Mouse (Mus musculus): ENCODE measurements around the gene Ramp3. TPM values are rescaled to one million over a fixed set of nuclear protein-coding genes. Genes with fewer than 3 reads are reported as not detected.
"Not testable (repeated sequence)": the region's sequence is repeated elsewhere in the genome, so short reads cannot be mapped to it uniquely, and the experiment has no call there.

The Ramp3 gene
- polyA plus RNA-seq, 1 experiment from 2014 or later: 7.0 TPM

GRCm38 (mm10) chr11:6638537-6638936, 19.8 kb upstream of the Ramp3 start, which contains the start of gene Wap:
Gene Wap, minus strand, starts transcription at chr11:6638637.
- Histone ChIP-seq H3K36me3 (no peaks in the 10 kb centered on the region), H3K27ac (no peak within 1 kb of the TSS), H3K9me3 (no peaks in the 10 kb centered on the region), H3K27me3 (replicated peaks) (no peaks in the 10 kb centered on the region), H3K4me3 (replicated peaks) (no peak within 1 kb of the TSS), H3K4me2 (no peak within 1 kb of the TSS), H3K9ac (no peak within 1 kb of the TSS), H3K4me1 (no peaks in the 10 kb centered on the region)
- ATAC-seq (ENCODE audit: insufficient read depth, low FRiP score, low read depth): no peak
- 81% methylated on average over 4 of the region's 4 CpGs for WGBS

- no peak overlapping the region for H3K27ac ChIP-seq
- H3K27me3 ChIP-seq (replicated peaks): no peaks in the 10 kb centered on the region
- no peaks in the 10 kb centered on the region for H3K36me3 ChIP-seq
- H3K4me1 ChIP-seq: no peaks in the 10 kb centered on the region
- no peak overlapping the region for H3K4me3 ChIP-seq (replicated peaks)
- no peak overlapping the region for H3K9ac ChIP-seq
- WGBS: 75% methylated on average over 6 of the region's 6 CpGs
- H3K4me2 ChIP-seq: no peak overlapping the region
- H3K9me3 ChIP-seq: no peaks in the 10 kb centered on the region
- ATAC-seq (ENCODE audit: insufficient read depth, low FRiP score, low read depth): no peak
These were observed 19.2 kb upstream of the Ramp3 start for GRCm38 (mm10) chr11:6639072-6639471.

- 74% methylated on average over 6 of the region's 6 CpGs for WGBS
- H3K4me1 ChIP-seq: no peaks in the 10 kb centered on the region
- H3K27ac ChIP-seq: no peak overlapping the region
- ATAC-seq (ENCODE audit: insufficient read depth, low FRiP score, low read depth): no peak
- no peaks in the 10 kb centered on the region for H3K27me3 ChIP-seq (replicated peaks)
- H3K9ac ChIP-seq: no peak overlapping the region
- H3K4me2 ChIP-seq: no peak overlapping the region
- no peak overlapping the region for H3K4me3 ChIP-seq (replicated peaks)
- no peaks in the 10 kb centered on the region for H3K36me3 ChIP-seq
- H3K9me3 ChIP-seq: no peaks in the 10 kb centered on the region
These were observed 13.8 kb upstream of the Ramp3 start for GRCm38 (mm10) chr11:6644566-6644965.

- H3K4me1 ChIP-seq: no peaks in the 10 kb centered on the region
- no peaks in the 10 kb centered on the region for H3K9me3 ChIP-seq
- H3K9ac ChIP-seq: no peak overlapping the region
- no peak overlapping the region for H3K4me3 ChIP-seq (replicated peaks)
- no peak for ATAC-seq (ENCODE audit: insufficient read depth, low FRiP score, low read depth)
- H3K27ac ChIP-seq: no peak overlapping the region
- H3K4me2 ChIP-seq: no peak overlapping the region
- no peaks in the 10 kb centered on the region for H3K36me3 ChIP-seq
- 0 out of 2 replicates have a peak, but pooled peaks cover 3% of the 10 kb centered on the region for H3K27me3 ChIP-seq (replicated peaks)
- 51% methylated on average over 9 of the region's 9 CpGs for WGBS
These were observed 10.2 kb upstream of the Ramp3 start for GRCm38 (mm10) chr11:6647831-6648724.

GRCm38 (mm10) chr11:6650519-6650918, 7.8 kb upstream of the Ramp3 start:
- H3K27me3 ChIP-seq (replicated peaks): 0 out of 2 replicates have a peak, but pooled peaks cover 3% of the 10 kb centered on the region
- no peak overlapping the region for H3K9ac ChIP-seq
- WGBS: 65% methylated on average over 7 of the region's 7 CpGs
- H3K4me2 ChIP-seq: no peak overlapping the region
- no peaks in the 10 kb centered on the region for H3K4me1 ChIP-seq
- no peaks in the 10 kb centered on the region for H3K36me3 ChIP-seq
- no peak overlapping the region for H3K4me3 ChIP-seq (replicated peaks)
- ATAC-seq (ENCODE audit: insufficient read depth, low FRiP score, low read depth): no peak
- no peaks in the 10 kb centered on the region for H3K9me3 ChIP-seq
- no peak overlapping the region for H3K27ac ChIP-seq

GRCm38 (mm10) chr11:6652978-6653377, 5.3 kb upstream of the Ramp3 start:
- not testable (repeated sequence) for H3K9ac ChIP-seq; H3K4me1 ChIP-seq; H3K4me2 ChIP-seq; H3K4me3 ChIP-seq (replicated peaks); H3K27ac ChIP-seq; H3K9me3 ChIP-seq; H3K27me3 ChIP-seq (replicated peaks); ATAC-seq (ENCODE audit: insufficient read depth, low FRiP score, low read depth); H3K36me3 ChIP-seq
- WGBS: 73% methylated on average over 3 of the region's 3 CpGs

- H3K9ac ChIP-seq: no peak overlapping the region
- no peaks in the 10 kb centered on the region for H3K9me3 ChIP-seq
- no peaks in the 10 kb centered on the region for H3K36me3 ChIP-seq
- peaks cover 8% of the 10 kb centered on the region; the same call in 1 of the 2 replicates for H3K4me1 ChIP-seq
- 0 out of 2 replicates have a peak, but pooled peaks cover 3% of the 10 kb centered on the region for H3K27me3 ChIP-seq (replicated peaks)
- no peak overlapping the region for H3K4me3 ChIP-seq (replicated peaks)
- no peak overlapping the region for H3K27ac ChIP-seq
- 0% methylated on average over 2 of the region's 2 CpGs for WGBS
- no peak for ATAC-seq (ENCODE audit: insufficient read depth, low FRiP score, low read depth)
- H3K4me2 ChIP-seq: no peak overlapping the region
These were observed 3.4 kb upstream of the Ramp3 start for GRCm38 (mm10) chr11:6654903-6655302.

- no peak overlapping the region for H3K27ac ChIP-seq
- no peak overlapping the region for H3K9ac ChIP-seq
- peaks cover 8% of the 10 kb centered on the region; the same call in 1 of the 2 replicates for H3K4me1 ChIP-seq
- WGBS: 73% methylated on average over 14 of the region's 14 CpGs
- H3K4me3 ChIP-seq (replicated peaks): no peak overlapping the region
- H3K9me3 ChIP-seq: no peaks in the 10 kb centered on the region
- H3K27me3 ChIP-seq (replicated peaks): no peaks in the 10 kb centered on the region
- ATAC-seq (ENCODE audit: insufficient read depth, low FRiP score, low read depth): no peak
- no peak overlapping the region for H3K4me2 ChIP-seq
- H3K36me3 ChIP-seq: no peaks in the 10 kb centered on the region
These were observed 2.9 kb downstream of the Ramp3 start for GRCm38 (mm10) chr11:6661206-6661605.

GRCm38 (mm10) chr11:6666634-6667033, 8.3 kb downstream of the Ramp3 start:
- Histone ChIP-seq H3K4me3 (replicated peaks) (no peak overlapping the region), H3K36me3 (no peaks in the 10 kb centered on the region), H3K4me1 (no peaks in the 10 kb centered on the region), H3K9ac (no peak overlapping the region), H3K4me2 (no peak overlapping the region), H3K9me3 (no peaks in the 10 kb centered on the region), H3K27me3 (replicated peaks) (no peaks in the 10 kb centered on the region), H3K27ac (no peak overlapping the region)
- 80% methylated on average over 2 of the region's 2 CpGs for WGBS
- ATAC-seq (ENCODE audit: insufficient read depth, low FRiP score, low read depth): no peak

- Histone ChIP-seq H3K27me3 (replicated peaks) (no peaks in the 10 kb centered on the region), H3K9ac (no peak overlapping the region), H3K4me3 (replicated peaks) (no peak overlapping the region), H3K9me3 (no peaks in the 10 kb centered on the region), H3K36me3 (no peaks in the 10 kb centered on the region), H3K4me2 (no peak overlapping the region), H3K4me1 (no peaks in the 10 kb centered on the region), H3K27ac (no peak overlapping the region)
- WGBS: 54% methylated on average over 9 of the region's 9 CpGs
- no peak for ATAC-seq (ENCODE audit: insufficient read depth, low FRiP score, low read depth)
These were observed 10.7 kb downstream of the Ramp3 start for GRCm38 (mm10) chr11:6669041-6669440.

- no peaks in the 10 kb centered on the region for H3K27me3 ChIP-seq (replicated peaks)
- H3K36me3 ChIP-seq: no peaks in the 10 kb centered on the region
- H3K4me3 ChIP-seq (replicated peaks): no peak overlapping the region
- H3K4me2 ChIP-seq: no peak overlapping the region
- H3K27ac ChIP-seq: no peak overlapping the region
- no peak overlapping the region for H3K9ac ChIP-seq
- 52% methylated on average over 2 of the region's 2 CpGs for whole genome bisulfite sequencing
- no peak for ATAC-seq (ENCODE audit: insufficient read depth, low FRiP score, low read depth)
- H3K9me3 ChIP-seq: no peaks in the 10 kb centered on the region
- no peaks in the 10 kb centered on the region for H3K4me1 ChIP-seq
These were observed 11.7 kb downstream of the Ramp3 start for GRCm38 (mm10) chr11:6670044-6670443.

GRCm38 (mm10) chr11:6670826-6671225, 12.5 kb downstream of the Ramp3 start:
- Histone ChIP-seq H3K4me2 (no peak overlapping the region), H3K9ac (no peak overlapping the region), H3K9me3 (no peaks in the 10 kb centered on the region), H3K27ac (no peak overlapping the region), H3K27me3 (replicated peaks) (no peaks in the 10 kb centered on the region), H3K4me1 (no peaks in the 10 kb centered on the region), H3K4me3 (replicated peaks) (no peak overlapping the region), H3K36me3 (no peaks in the 10 kb centered on the region)
- ATAC-seq (ENCODE audit: insufficient read depth, low FRiP score, low read depth): no peak
- 85% methylated on average over 4 of the region's 4 CpGs for WGBS

All from stomach, embryonic 15.5 days (tissue).